Mouse (Mus musculus): ENCODE results near the gene Sectm1b. TPM values are rescaled to one million over a fixed set of nuclear protein-coding genes. Genes with fewer than 3 reads are reported as not detected.
"Not testable (repeated sequence)": the region's sequence is repeated elsewhere in the genome, so short reads cannot be mapped to it uniquely, and the experiment has no call there.

Gene Sectm1b
- polyA plus RNA-seq (2012; rRNA removed): not detected in 2 replicates

GRCm38 (mm10) chr11:121063379-121063778 lies at the start of gene Sectm1b:
Gene Sectm1b, minus strand, starts transcription at chr11:121063569.
- Histone ChIP-seq H3K27ac (ENCODE audit: insufficient read depth, low read length) (no peak within 1 kb of the TSS), H3K4me3 (replicated peaks; ENCODE audit: insufficient read depth, low read depth, low read length) (no peak within 1 kb of the TSS), H3K4me1 (ENCODE audit: control insufficient read depth, insufficient read depth, low read length) (no peaks in the 10 kb centered on the region), H3K27me3 (ENCODE audit: control insufficient read depth, insufficient read depth, low read length) (no peaks in the 10 kb centered on the region)
- TF ChIP-seq CTCF (IDR thresholded peaks at IDR 0.05; ENCODE audit: borderline replicate concordance, insufficient read depth, low read depth, low read length) (no peak), POLR2A (IDR thresholded peaks at IDR 0.05; ENCODE audit: borderline replicate concordance, insufficient read depth, low read length) (no peak)
- DNase-seq: no peak
- 77% methylated on average over 5 of the region's 5 CpGs for WGBS

- peaks cover 14% of the 10 kb centered on the region for H3K4me1 ChIP-seq (ENCODE audit: control insufficient read depth, insufficient read depth, low read length)
- peak; percentile 71 to 78 for DNase-seq
- WGBS: 8% methylated on average over 5 of the region's 5 CpGs
- H3K27ac ChIP-seq (ENCODE audit: insufficient read depth, low read length): no peak overlapping the region
- no peak overlapping the region for H3K4me3 ChIP-seq (replicated peaks; ENCODE audit: insufficient read depth, low read depth, low read length)
- no peaks in the 10 kb centered on the region for H3K27me3 ChIP-seq (ENCODE audit: control insufficient read depth, insufficient read depth, low read length)
- TF ChIP-seq CTCF (IDR thresholded peaks at IDR 0.05; ENCODE audit: borderline replicate concordance, insufficient read depth, low read depth, low read length) (no peak), POLR2A (IDR thresholded peaks at IDR 0.05; ENCODE audit: borderline replicate concordance, insufficient read depth, low read length) (no peak)
These were observed 48.9 kb upstream of the Sectm1b start for GRCm38 (mm10) chr11:121112091-121112775.

GRCm38 (mm10) chr11:121111601-121112000 lies 48.2 kb upstream of the Sectm1b start:
- Histone ChIP-seq H3K4me1 (ENCODE audit: control insufficient read depth, insufficient read depth, low read length) (peaks cover 14% of the 10 kb centered on the region), H3K27ac (ENCODE audit: insufficient read depth, low read length) (no peak overlapping the region), H3K4me3 (replicated peaks; ENCODE audit: insufficient read depth, low read depth, low read length) (no peak overlapping the region), H3K27me3 (ENCODE audit: control insufficient read depth, insufficient read depth, low read length) (no peaks in the 10 kb centered on the region)
- TF ChIP-seq POLR2A (IDR thresholded peaks at IDR 0.05; ENCODE audit: borderline replicate concordance, insufficient read depth, low read length) (no peak), CTCF (IDR thresholded peaks at IDR 0.05; ENCODE audit: borderline replicate concordance, insufficient read depth, low read depth, low read length) (no peak)
- no peak for DNase-seq
- 11% methylated on average over 1 of the region's 1 CpGs for whole genome bisulfite sequencing

- H3K27me3 ChIP-seq (ENCODE audit: control insufficient read depth, insufficient read depth, low read length): no peaks in the 10 kb centered on the region
- H3K27ac ChIP-seq (ENCODE audit: insufficient read depth, low read length): no peak overlapping the region
- WGBS: 75% methylated on average over 3 of the region's 3 CpGs
- peaks cover 14% of the 10 kb centered on the region for H3K4me1 ChIP-seq (ENCODE audit: control insufficient read depth, insufficient read depth, low read length)
- DNase-seq: no peak
- TF ChIP-seq CTCF (IDR thresholded peaks at IDR 0.05; ENCODE audit: borderline replicate concordance, insufficient read depth, low read depth, low read length) (no peak), POLR2A (IDR thresholded peaks at IDR 0.05; ENCODE audit: borderline replicate concordance, insufficient read depth, low read length) (no peak)
- H3K4me3 ChIP-seq (replicated peaks; ENCODE audit: insufficient read depth, low read depth, low read length): no peak overlapping the region
These were observed 47.7 kb upstream of the Sectm1b start for GRCm38 (mm10) chr11:121111051-121111450.

- no peak for TF ChIP-seq CTCF (IDR thresholded peaks at IDR 0.05; ENCODE audit: borderline replicate concordance, insufficient read depth, low read depth, low read length)
- TF ChIP-seq POLR2A (IDR thresholded peaks at IDR 0.05; ENCODE audit: borderline replicate concordance, insufficient read depth, low read length): no peak
- no peak overlapping the region for H3K27ac ChIP-seq (ENCODE audit: insufficient read depth, low read length)
- 7% methylated on average over 2 of the region's 2 CpGs for WGBS
- H3K4me3 ChIP-seq (replicated peaks; ENCODE audit: insufficient read depth, low read depth, low read length): no peak overlapping the region
- DNase-seq: peak; percentile 23 to 37
- H3K4me1 ChIP-seq (ENCODE audit: control insufficient read depth, insufficient read depth, low read length): peaks cover 14% of the 10 kb centered on the region
- no peaks in the 10 kb centered on the region for H3K27me3 ChIP-seq (ENCODE audit: control insufficient read depth, insufficient read depth, low read length)
These were observed 46.6 kb upstream of the Sectm1b start for GRCm38 (mm10) chr11:121109986-121110385.

- H3K27me3 ChIP-seq (ENCODE audit: control insufficient read depth, insufficient read depth, low read length): no peaks in the 10 kb centered on the region
- TF ChIP-seq CTCF (IDR thresholded peaks at IDR 0.05; ENCODE audit: borderline replicate concordance, insufficient read depth, low read depth, low read length): no peak
- no peak for TF ChIP-seq POLR2A (IDR thresholded peaks at IDR 0.05; ENCODE audit: borderline replicate concordance, insufficient read depth, low read length)
- WGBS: 60% methylated on average over 9 of the region's 9 CpGs
- peaks cover 14% of the 10 kb centered on the region for H3K4me1 ChIP-seq (ENCODE audit: control insufficient read depth, insufficient read depth, low read length)
- no peak overlapping the region for H3K4me3 ChIP-seq (replicated peaks; ENCODE audit: insufficient read depth, low read depth, low read length)
- H3K27ac ChIP-seq (ENCODE audit: insufficient read depth, low read length): no peak overlapping the region
- no peak for DNase-seq
These were observed 44.7 kb upstream of the Sectm1b start for GRCm38 (mm10) chr11:121108061-121108460.

GRCm38 (mm10) chr11:121107242-121107641 lies 43.9 kb upstream of the Sectm1b start:
- not testable (repeated sequence) for H3K27me3 ChIP-seq (ENCODE audit: control insufficient read depth, insufficient read depth, low read length); H3K4me3 ChIP-seq (replicated peaks; ENCODE audit: insufficient read depth, low read depth, low read length); H3K27ac ChIP-seq (ENCODE audit: insufficient read depth, low read length); H3K4me1 ChIP-seq (ENCODE audit: control insufficient read depth, insufficient read depth, low read length); DNase-seq
- 45% methylated on average over 1 of the region's 1 CpGs for WGBS

- 91% methylated on average over 4 of the region's 4 CpGs for WGBS
- Histone ChIP-seq H3K4me3 (replicated peaks; ENCODE audit: insufficient read depth, low read depth, low read length) (no peak overlapping the region), H3K27ac (ENCODE audit: insufficient read depth, low read length) (no peak overlapping the region), H3K4me1 (ENCODE audit: control insufficient read depth, insufficient read depth, low read length) (no peaks in the 10 kb centered on the region), H3K27me3 (ENCODE audit: control insufficient read depth, insufficient read depth, low read length) (no peaks in the 10 kb centered on the region)
- TF ChIP-seq POLR2A (IDR thresholded peaks at IDR 0.05; ENCODE audit: borderline replicate concordance, insufficient read depth, low read length) (no peak), CTCF (IDR thresholded peaks at IDR 0.05; ENCODE audit: borderline replicate concordance, insufficient read depth, low read depth, low read length) (no peak)
- DNase-seq: no peak
These were observed 37.9 kb upstream of the Sectm1b start for GRCm38 (mm10) chr11:121101124-121101805.

Measured in cerebellum, adult 2 months (tissue).